Mouse (Mus musculus) CD4-positive, CD25-positive, alpha-beta regulatory T cell, adult 2 months (primary cell): ENCODE results near the gene Kdm7a.

Experiments
- DNase-seq: peaks from one replicate; pipeline ENCODE4 v3.0.0-alpha.2; 2012; ENCODE audit warnings: low read depth, low spot score

Gene Kdm7a

DNA sequence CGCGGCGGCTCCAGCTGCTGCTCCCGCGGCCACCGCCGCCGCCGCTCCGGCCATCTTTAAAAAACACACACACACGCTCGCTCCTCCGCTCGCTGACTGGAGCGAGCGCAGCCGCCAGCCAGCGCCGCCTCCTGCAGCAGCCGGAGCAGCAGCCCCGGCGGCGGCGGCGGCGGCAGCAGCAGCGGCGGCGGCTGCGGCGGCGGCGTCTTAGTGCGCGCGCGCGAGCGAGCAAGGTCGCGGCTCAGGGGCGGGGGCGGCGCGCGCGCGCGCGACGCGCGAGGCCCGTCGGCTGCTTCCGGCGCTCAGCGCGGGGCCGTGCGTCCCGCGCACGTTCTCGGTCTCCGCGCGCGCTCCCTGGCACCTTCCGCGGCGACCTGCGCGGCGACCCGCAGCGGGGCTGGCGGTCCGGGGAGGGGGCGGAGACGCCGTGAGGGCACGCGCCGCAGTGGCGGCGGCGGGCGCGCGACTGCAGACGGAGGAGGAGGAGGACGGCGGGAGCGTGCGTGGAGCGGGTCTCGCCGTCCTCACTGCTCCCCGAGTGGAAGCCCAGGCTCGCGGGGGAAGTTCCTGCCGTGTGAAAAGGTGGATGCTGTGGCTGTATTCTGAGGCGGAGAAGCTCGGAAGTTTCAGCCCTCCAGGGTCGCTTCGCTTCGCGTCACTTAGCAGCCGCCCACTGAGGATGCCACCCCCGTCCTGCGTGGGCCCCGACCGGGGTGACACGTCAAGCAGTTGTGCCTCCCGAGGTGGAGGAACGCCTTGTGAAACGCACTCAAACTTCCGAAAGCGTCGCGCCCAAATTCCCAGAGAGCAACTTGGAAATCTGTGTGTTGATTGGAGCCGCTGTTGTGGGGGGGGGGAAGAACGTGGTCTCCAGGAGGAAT, at the start of gene Kdm7a:
Gene Kdm7a (minus strand): TSS at position 209 of the 881 bp plus-strand sequence.
- DNase-seq: peak; percentile 95

- DNase-seq: no peak
Measured at GRCm38 (mm10) chr6:39255271-39255670, 48.7 kb upstream of the Kdm7a start.

DNA sequence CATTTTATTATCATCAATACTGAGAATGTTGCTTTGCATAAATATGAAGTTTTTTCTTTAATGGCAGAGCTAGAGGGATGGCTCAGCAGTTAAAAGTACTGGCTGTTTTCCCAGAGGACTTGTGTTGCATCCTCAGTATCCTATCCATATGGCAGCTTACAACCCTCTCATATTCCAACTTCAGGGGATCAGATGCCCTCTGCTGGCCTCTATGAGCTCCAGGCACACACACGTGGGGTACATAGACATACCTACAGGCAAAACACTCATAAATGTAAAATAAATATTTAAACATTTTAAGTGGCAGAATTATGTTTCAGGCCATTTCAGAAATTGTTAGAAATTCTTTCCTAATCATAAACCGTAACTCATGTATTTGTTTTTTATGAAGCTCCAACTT, 43.5 kb upstream of the Kdm7a start:
- DNase-seq: no peak

DNA sequence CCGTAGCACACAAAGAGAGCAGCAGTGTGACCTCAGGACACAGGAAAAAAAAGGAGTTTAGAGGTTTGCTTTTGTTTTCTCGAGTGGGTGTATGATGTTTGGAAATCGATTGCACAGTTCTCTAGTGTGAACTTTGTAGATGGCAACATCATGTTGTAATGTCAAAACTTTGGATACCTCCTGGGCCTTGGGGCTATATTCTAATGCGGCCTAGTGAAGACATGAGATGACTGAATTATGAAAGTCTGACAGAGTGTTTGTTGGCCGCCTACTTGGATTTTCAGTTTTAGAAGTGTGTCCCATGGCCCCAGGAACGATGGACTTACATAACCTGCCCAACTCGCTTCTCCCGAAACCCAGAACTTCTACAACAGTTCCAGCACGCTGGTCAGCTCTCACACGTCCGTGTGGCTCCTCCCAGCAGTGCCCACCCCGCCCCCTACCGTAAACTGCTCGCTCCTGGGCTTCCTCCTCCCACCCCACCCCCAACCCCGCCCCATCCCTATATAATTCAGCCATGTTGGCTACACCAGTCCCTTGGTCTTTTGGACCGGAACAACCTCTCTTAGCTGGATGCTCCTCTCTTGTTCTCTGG, 42.7 kb upstream of the Kdm7a start:
- DNase-seq: no peak

DNA sequence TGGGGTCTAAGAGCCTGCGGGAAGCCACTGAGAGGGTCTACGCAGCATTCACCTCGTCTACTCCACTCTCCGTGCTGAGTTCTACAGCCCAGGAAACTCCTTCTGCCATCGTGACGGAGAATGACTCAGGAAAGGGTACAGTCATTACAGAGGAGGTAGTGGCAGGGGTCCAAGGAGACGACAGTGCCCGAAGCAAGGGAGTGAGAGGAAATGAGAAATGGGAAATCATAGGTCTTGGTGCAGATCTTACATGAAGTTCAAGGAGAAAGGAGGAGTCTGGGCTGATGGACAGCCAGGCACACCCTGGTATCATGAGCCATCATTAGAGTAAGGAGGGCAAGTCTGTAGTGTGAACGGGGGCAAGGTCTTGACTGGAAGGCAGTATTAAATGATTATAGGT, 37.5 kb upstream of the Kdm7a start:
- no peak for DNase-seq

GRCm38 (mm10) chr6:39243511-39243961, 36.9 kb upstream of the Kdm7a start:
- DNase-seq: no peak

DNA sequence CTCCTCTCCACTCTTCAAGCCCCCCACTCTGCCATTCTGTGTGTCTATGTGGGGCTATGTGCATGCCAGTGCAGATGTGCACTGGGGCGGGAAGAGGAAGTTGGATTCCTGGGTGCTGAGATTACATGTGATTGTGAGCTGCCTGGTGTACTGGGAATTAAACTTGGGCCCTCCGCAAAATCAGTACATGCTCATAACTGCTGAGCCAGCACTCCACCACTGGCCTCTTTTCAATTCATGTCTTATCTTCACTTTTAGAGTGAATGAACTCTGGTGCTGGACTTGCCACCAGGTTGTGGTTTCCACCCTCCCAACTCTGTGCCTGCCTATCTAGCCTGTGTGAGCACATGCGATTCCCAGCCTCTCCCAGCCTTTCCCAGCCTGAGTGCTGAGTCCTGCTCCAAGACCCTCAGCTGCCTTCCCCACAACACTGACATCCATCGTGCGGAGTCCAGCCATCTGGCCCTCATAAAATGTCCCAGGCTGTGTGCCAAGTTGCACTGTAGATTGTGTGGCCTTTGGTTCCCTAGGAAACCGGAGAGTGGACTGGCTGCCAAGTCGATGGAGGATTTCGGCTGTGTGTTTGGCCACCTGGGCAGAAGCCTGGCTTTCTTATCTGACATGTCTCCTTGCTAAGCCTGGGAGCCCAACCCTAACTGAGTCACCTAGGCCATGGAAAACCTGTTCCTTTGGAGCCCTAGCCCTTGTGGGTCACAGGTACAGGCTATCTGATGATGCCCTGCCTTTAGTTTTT, 36.3 kb upstream of the Kdm7a start:
- DNase-seq: no peak

- peak; percentile 83 for DNase-seq
Measured at GRCm38 (mm10) chr6:39241421-39241891, 34.9 kb upstream of the Kdm7a start.

- DNase-seq: peak; percentile 61
Measured at GRCm38 (mm10) chr6:39240956-39241355, 34.4 kb upstream of the Kdm7a start.

GRCm38 (mm10) chr6:39237887-39238286, 31.3 kb upstream of the Kdm7a start:
- no peak for DNase-seq

DNA sequence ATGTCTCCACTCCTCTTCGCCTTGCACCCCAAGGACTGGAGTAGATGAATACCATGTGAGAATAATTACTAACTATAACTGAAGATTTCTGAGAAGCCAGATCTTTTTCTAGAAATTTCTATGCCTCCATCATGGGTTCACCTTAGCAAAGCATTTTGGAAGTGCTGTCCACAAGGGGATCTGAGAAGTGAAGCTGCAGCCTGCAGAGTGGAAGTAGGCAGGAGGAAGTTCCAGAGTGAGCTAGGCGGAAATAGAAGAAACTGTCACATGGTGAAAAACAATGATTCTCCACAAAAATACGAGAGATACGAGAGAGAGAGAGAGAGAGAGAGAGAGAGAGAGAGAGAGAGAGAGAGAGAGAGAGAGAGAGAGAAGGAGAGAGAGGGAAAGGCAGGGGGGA, 26.0 kb upstream of the Kdm7a start:
- no peak for DNase-seq

DNA sequence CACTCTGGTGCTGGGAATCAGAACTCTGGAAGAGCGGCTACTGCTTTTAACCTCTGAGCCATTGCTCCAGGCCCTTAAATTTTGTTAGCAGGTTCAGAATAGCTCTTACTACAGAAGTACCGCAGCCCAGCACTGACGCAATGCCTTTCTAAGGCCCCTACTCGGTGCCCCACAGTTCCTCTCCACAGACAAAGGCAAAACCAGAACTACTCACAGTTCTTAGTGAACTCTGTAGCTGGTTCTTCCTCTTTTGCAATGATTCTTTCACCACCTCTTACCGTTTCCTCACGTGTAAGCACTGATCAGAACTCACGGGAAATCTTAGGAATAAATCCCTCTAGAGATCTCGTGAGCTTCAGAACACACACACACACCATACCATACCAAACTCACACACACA, 24.1 kb upstream of the Kdm7a start:
- no peak for DNase-seq

GRCm38 (mm10) chr6:39226610-39226955, 20.0 kb upstream of the Kdm7a start:
- DNase-seq: no peak

- DNase-seq: no peak
Measured at GRCm38 (mm10) chr6:39225876-39226609, 19.5 kb upstream of the Kdm7a start.

- DNase-seq: no peak
Measured at GRCm38 (mm10) chr6:39223328-39223885, 16.8 kb upstream of the Kdm7a start.

- no peak for DNase-seq
Measured at GRCm38 (mm10) chr6:39222487-39222886, 15.9 kb upstream of the Kdm7a start.

DNA sequence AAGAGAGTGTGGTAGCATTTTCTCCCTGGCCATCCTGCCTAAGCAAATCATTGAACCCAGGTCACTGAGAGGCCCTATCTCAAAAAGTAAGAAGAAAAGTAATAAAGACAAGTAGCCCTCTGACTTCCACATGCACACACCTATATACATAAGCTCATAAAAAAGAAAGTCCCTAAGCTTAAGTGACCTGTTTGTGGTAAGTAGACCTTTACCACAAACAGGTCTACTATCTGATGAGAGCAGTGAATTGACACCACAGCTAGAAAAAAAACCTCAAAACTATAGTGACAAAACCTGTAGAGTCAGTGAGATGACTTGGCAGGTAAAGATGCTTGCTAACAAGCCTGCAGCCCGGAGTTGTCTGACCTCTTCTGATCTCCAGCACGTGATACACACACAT, 11.4 kb upstream of the Kdm7a start:
- no peak for DNase-seq

DNA sequence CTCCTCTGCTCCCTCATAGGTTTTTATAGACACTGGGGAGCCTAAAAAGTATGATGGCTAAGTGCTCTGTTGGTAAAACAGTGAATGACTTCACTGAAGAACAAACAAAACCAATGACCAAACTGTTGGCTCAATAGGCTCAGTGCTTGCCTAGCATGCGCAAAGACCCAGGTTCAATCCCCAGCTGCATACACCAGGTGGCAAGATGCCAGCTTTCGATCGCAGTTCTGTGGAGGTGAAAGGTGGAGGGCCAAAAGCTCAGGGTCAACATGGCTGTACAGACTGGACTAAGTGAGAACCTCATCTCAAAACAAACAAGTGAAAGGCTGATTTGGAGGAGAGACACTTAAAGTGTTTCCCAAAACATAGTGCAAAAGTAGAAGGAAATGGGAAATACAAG, 10.5 kb upstream of the Kdm7a start:
- no peak for DNase-seq

GRCm38 (mm10) chr6:39214949-39215606, 8.5 kb upstream of the Kdm7a start:
- no peak for DNase-seq

- no peak for DNase-seq
Measured at GRCm38 (mm10) chr6:39209677-39210076, 3.1 kb upstream of the Kdm7a start.

- DNase-seq: no peak
Measured at GRCm38 (mm10) chr6:39208181-39208580, 1.6 kb upstream of the Kdm7a start.
